Comparison of ENCODE assay signal across 8 mouse cellular contexts in genomic region chr14:47634410-47634809, GRCm38 (mm10). TPM values are rescaled to one million over a fixed set of nuclear protein-coding genes. Genes with fewer than 3 reads are reported as not detected.
A peak's percentile ranks its signal among the peaks of the same experiment; 100 is the strongest.
DNase-seq lines count a peak whose midpoint lies in the region; ATAC-seq lines count a peak whose summit lies in the region.

No protein-coding gene starts in this region.

- no peak overlapping the region for H3K27ac ChIP-seq in embryonic facial prominence, embryonic 13.5 days
- H3K27ac ChIP-seq in hindbrain, embryonic 15.5 days (replicated peaks), result no peak overlapping the region
- H3K27ac ChIP-seq in liver, embryonic 15.5 days (replicated peaks), result no peak overlapping the region
- H3K27ac ChIP-seq in forebrain, embryonic 15.5 days (replicated peaks), result no peak overlapping the region

- WGBS in embryonic facial prominence, embryonic 13.5 days, result 28% methylated on average over 9 of the region's 9 CpGs
- 55% methylated on average over 9 of the region's 9 CpGs for WGBS in hindbrain, embryonic 15.5 days
- WGBS in liver, embryonic 15.5 days (ENCODE audit: insufficient replicate concordance), result 21% methylated on average over 9 of the region's 9 CpGs
- 78% methylated on average over 9 of the region's 9 CpGs for WGBS in forebrain, embryonic 15.5 days

- peak overlapping the region; percentile 35 for H3K4me2 ChIP-seq in embryonic facial prominence, embryonic 13.5 days
- H3K4me2 ChIP-seq in hindbrain, embryonic 15.5 days, result peak overlapping the region; percentile 16; the same call in 1 of the 2 replicates
- peak overlapping the region; percentile 15; the same call in 1 of the 2 replicates for H3K4me2 ChIP-seq in liver, embryonic 15.5 days
- H3K4me2 ChIP-seq in forebrain, embryonic 15.5 days (replicated peaks), result no peak overlapping the region

- no peaks in the 10 kb centered on the region for H3K36me3 ChIP-seq in embryonic facial prominence, embryonic 13.5 days
- H3K36me3 ChIP-seq in hindbrain, embryonic 15.5 days, result no peaks in the 10 kb centered on the region
- H3K36me3 ChIP-seq in liver, embryonic 15.5 days (replicated peaks), result no peaks in the 10 kb centered on the region
- no peaks in the 10 kb centered on the region for H3K36me3 ChIP-seq in forebrain, embryonic 15.5 days

- H3K4me3 ChIP-seq in embryonic facial prominence, embryonic 13.5 days, result no peak overlapping the region
- no peak overlapping the region for H3K4me3 ChIP-seq in hindbrain, embryonic 15.5 days
- H3K4me3 ChIP-seq in liver, embryonic 15.5 days (replicated peaks), result no peak overlapping the region
- H3K4me3 ChIP-seq in forebrain, embryonic 15.5 days, result no peak overlapping the region

- H3K9ac ChIP-seq in embryonic facial prominence, embryonic 13.5 days, result no peak overlapping the region
- H3K9ac ChIP-seq in hindbrain, embryonic 15.5 days, result no peak overlapping the region
- H3K9ac ChIP-seq in liver, embryonic 15.5 days, result no peak overlapping the region
- no peak overlapping the region for H3K9ac ChIP-seq in forebrain, embryonic 15.5 days (replicated peaks)

- intact Hi-C loops in left cerebral cortex, postnatal 4 days (cut with DNase I), result no loop called here
- intact Hi-C loops in left cerebral cortex, postnatal 25 days (cut with DNase I), result no loop called here

- H3K9me3 ChIP-seq in embryonic facial prominence, embryonic 13.5 days, result no peaks in the 10 kb centered on the region
- H3K9me3 ChIP-seq in hindbrain, embryonic 15.5 days, result no peaks in the 10 kb centered on the region
- no peaks in the 10 kb centered on the region for H3K9me3 ChIP-seq in liver, embryonic 15.5 days (replicated peaks)
- no peaks in the 10 kb centered on the region for H3K9me3 ChIP-seq in forebrain, embryonic 15.5 days

- ATAC-seq in embryonic facial prominence, embryonic 13.5 days (ENCODE audit: insufficient number of reproducible peaks, insufficient read depth, low FRiP score, low TSS enrichment, low read depth), result peak; percentile 20; the same call in 1 of the 2 replicates
- peak; percentile 54 for ATAC-seq in hindbrain, embryonic 15.5 days (ENCODE audit: low FRiP score, low read depth)
- no peak for ATAC-seq in liver, embryonic 15.5 days (ENCODE audit: insufficient read depth)
- no peak for ATAC-seq in forebrain, embryonic 15.5 days (replicated peaks)

- DNase-seq in left cerebral cortex, postnatal 4 days, result peak; percentile 6
- DNase-seq in left cerebral cortex, postnatal 25 days (ENCODE audit: low spot score in 2 of 2), result no peak
- DNase-seq in layer of hippocampus, adult 18-20 months (ENCODE audit: low spot score in 2 of 2), result no peak
- no peak for DNase-seq in thymus, adult 18-20 months

- H3K27me3 ChIP-seq in embryonic facial prominence, embryonic 13.5 days, result no peaks in the 10 kb centered on the region; the same call in 1 of the 2 replicates
- no peaks in the 10 kb centered on the region for H3K27me3 ChIP-seq in hindbrain, embryonic 15.5 days
- no peaks in the 10 kb centered on the region for H3K27me3 ChIP-seq in liver, embryonic 15.5 days
- H3K27me3 ChIP-seq in forebrain, embryonic 15.5 days, result no peaks in the 10 kb centered on the region

- peaks cover 21% of the 10 kb centered on the region for H3K4me1 ChIP-seq in embryonic facial prominence, embryonic 13.5 days
- H3K4me1 ChIP-seq in hindbrain, embryonic 15.5 days (replicated peaks), result peaks cover 17% of the 10 kb centered on the region
- H3K4me1 ChIP-seq in liver, embryonic 15.5 days (replicated peaks), result peaks cover 19% of the 10 kb centered on the region
- H3K4me1 ChIP-seq in forebrain, embryonic 15.5 days, result no peaks in the 10 kb centered on the region

RNA-seq across cellular contexts. Expression of gene Ktn1, which starts 13.8 kb away (rescaled TPM):
- total RNA-seq in left cerebral cortex, postnatal 4 days (2021), result 100 to 1,000 TPM; 105 to 119 TPM
- total RNA-seq in left cerebral cortex, postnatal 25 days (2021), result 10 to 100 TPM; 92.1 to 99.2 TPM
- polyA plus RNA-seq in embryonic facial prominence, embryonic 13.5 days (2015; fragmentation: Nextera tagmentation; extraction: Ambion mirVana), result 62.4 and 65.0 TPM in 2 replicates
- polyA plus RNA-seq in hindbrain, embryonic 15.5 days (2015; fragmentation: Nextera tagmentation; extraction: Ambion mirVana), result 56.9 and 67.9 TPM in 2 replicates
- 8.2 and 8.7 TPM in 2 replicates for polyA plus RNA-seq in liver, embryonic 15.5 days (2015; fragmentation: Nextera tagmentation; extraction: Ambion mirVana)
- 10 to 100 TPM; 77.6 to 81.7 TPM for total RNA-seq in layer of hippocampus, adult 18-20 months (2021)
- 63.7 and 68.3 TPM in 2 replicates for polyA plus RNA-seq in forebrain, embryonic 15.5 days (2015; fragmentation: Nextera tagmentation; extraction: Ambion mirVana)

Comparison
In these comparisons a context has a peak if more than half of its experiments do, and no peak if none do; other contexts are left out.
1. ATAC-seq: peak in embryonic facial prominence, embryonic 13.5 days (single experiment) and hindbrain, embryonic 15.5 days (single experiment); none in liver, embryonic 15.5 days (single experiment) and forebrain, embryonic 15.5 days (single experiment).